Mouse (Mus musculus) embryonic facial prominence, embryonic 13.5 days (tissue): Measurements from ENCODE around the gene Col6a1. TPM values are rescaled to one million over a fixed set of nuclear protein-coding genes. Genes with fewer than 3 reads are reported as not detected.

ENCODE experiments used
- ATAC-seq: fragments of 200-750 bp; cut with Nextera tagmentation; 2 replicates; pipeline ENCODE4 v1.8.0; 2017; ENCODE audit warnings: low read depth; ENCODE audit not compliant: insufficient number of reproducible peaks, insufficient read depth, low FRiP score, low TSS enrichment
- H3K27ac ChIP-seq: fragments of 300-500 bp; sonication (generic); 2 replicates; pipeline ENCODE4 v1.5.1; 2015; ENCODE audit warnings: moderate library complexity, mild to moderate bottlenecking, inconsistent platforms
- H3K27me3 ChIP-seq: fragments of 300-500 bp; sonication (generic); 2 replicates; pipeline ENCODE4 v1.6.1; 2015; ENCODE audit warnings: mild to moderate bottlenecking, inconsistent platforms
- H3K36me3 ChIP-seq: fragments of 300-500 bp; sonication (generic); 2 replicates; pipeline ENCODE4 v1.6.1; 2015; ENCODE audit warnings: mild to moderate bottlenecking, inconsistent platforms
- H3K4me1 ChIP-seq: fragments of 300-500 bp; sonication (generic); 2 replicates; pipeline ENCODE4 v1.6.1; 2015; ENCODE audit warnings: inconsistent platforms
- H3K4me2 ChIP-seq: fragments of 300-500 bp; sonication (generic); 2 replicates; pipeline ENCODE4 v1.6.1; 2015; ENCODE audit warnings: moderate library complexity, mild to moderate bottlenecking, inconsistent platforms
- H3K4me3 ChIP-seq: fragments of 300-500 bp; sonication (generic); 2 replicates; pipeline ENCODE4 v1.5.1; 2015; ENCODE audit warnings: mild to moderate bottlenecking, inconsistent platforms
- H3K9ac ChIP-seq: fragments of 300-500 bp; sonication (generic); 2 replicates; pipeline ENCODE4 v1.6.1; 2015; ENCODE audit warnings: mild to moderate bottlenecking, inconsistent platforms
- H3K9me3 ChIP-seq: fragments of 300-500 bp; sonication (generic); 2 replicates; pipeline ENCODE4 v1.6.1; 2016; ENCODE audit warnings: inconsistent platforms
- WGBS: fragments of 180-500 bp; shearing (Covaris S2); methylation state at CpG from one replicate; pipeline ENCODE4 v1.1.7; 2015; ENCODE audit warnings: mixed read lengths; 5-methylcytosine and 5-hydroxymethylcytosine counted together
- polyA plus RNA-seq: library from polyadenylated mRNA; unstranded; fragments of >200 nt; fragmentation: Nextera tagmentation; extraction: Ambion mirVana; gene quantifications from 2 replicates; pipeline ENCODE4 v1.2.1, GENCODE M21; 2015

Col6a1 gene
- polyA plus RNA-seq, 1 experiment from 2014 or later, result 175 TPM

DNA sequence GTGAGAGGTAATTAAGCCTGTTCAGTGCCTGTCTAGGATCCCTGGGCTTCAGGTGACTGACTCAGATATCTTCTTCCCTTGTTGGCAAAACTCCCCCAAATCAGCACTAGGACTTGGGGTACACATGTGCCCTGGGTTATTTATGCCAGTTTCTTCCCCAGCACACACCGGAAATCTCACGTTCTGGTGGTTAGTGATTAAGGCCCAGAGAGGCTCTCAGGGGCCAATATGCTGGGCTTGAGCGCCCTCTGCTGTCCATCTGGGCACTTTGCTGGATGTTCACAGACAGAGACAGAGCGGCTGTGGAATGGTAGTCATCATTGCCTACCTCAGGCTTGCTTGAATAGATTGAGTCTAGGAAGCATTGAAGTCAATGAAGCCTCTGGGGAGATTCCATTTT is 9.0 kb upstream of the Col6a1 start:
- Histone ChIP-seq H3K4me3 (no peak overlapping the region), H3K27me3 (no peaks in the 10 kb centered on the region), H3K36me3 (no peaks in the 10 kb centered on the region), H3K9ac (no peak overlapping the region), H3K27ac (no peak overlapping the region), H3K4me1 (peaks cover 51% of the 10 kb centered on the region), H3K9me3 (no peaks in the 10 kb centered on the region), H3K4me2 (no peak overlapping the region)
- WGBS, result 3% methylated on average over 4 of the region's 4 CpGs
- ATAC-seq, result no peak

DNA sequence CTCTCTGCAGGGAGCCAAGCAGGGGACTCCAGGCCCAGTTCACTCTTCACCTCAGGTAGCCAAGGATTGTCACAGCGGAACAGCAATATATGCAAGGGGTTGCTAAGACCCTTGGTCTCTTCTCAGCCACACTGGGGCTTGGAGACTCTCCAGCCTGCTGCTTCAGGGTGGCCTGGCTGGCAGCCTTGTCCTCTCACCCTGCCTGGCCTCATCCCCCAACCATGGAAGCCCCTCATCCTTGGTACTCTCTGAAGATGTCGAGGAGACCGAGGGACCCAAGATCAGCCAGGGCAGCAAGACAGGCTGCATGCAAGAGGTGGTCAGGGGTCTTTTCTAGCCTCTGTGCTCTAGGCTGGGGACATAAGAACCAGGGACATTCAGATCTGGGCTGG is 7.7 kb upstream of the Col6a1 start:
- Histone ChIP-seq H3K36me3 (no peaks in the 10 kb centered on the region), H3K4me3 (peak overlapping the region; percentile 21), H3K9me3 (no peaks in the 10 kb centered on the region), H3K4me1 (peaks cover 62% of the 10 kb centered on the region), H3K9ac (peak overlapping the region; percentile 67), H3K27ac (peak overlapping the region; percentile 96), H3K27me3 (no peaks in the 10 kb centered on the region), H3K4me2 (peak overlapping the region; percentile 56)
- WGBS, result 29% methylated on average over 3 of the region's 3 CpGs
- ATAC-seq, result no peak

- Histone ChIP-seq H3K27me3 (no peaks in the 10 kb centered on the region), H3K4me2 (peak overlapping the region; percentile 56), H3K36me3 (no peaks in the 10 kb centered on the region), H3K27ac (peak overlapping the region; percentile 96), H3K4me1 (peaks cover 68% of the 10 kb centered on the region), H3K4me3 (peak overlapping the region; percentile 21), H3K9me3 (no peaks in the 10 kb centered on the region), H3K9ac (peak overlapping the region; percentile 67)
- peak; percentile 81 for ATAC-seq
- WGBS, result 5% methylated on average over 17 of the region's 17 CpGs
These were observed 7.1 kb upstream of the Col6a1 start for GRCm38 (mm10) chr10:76732881-76733676.

- 58% methylated on average over 6 of the region's 6 CpGs for WGBS
- Histone ChIP-seq H3K36me3 (no peaks in the 10 kb centered on the region), H3K9ac (0 out of 2 replicates have a peak overlapping the region, but pooled peaks have one; percentile 32), H3K27ac (peak overlapping the region; percentile 96), H3K4me1 (peaks cover 73% of the 10 kb centered on the region), H3K9me3 (no peaks in the 10 kb centered on the region), H3K27me3 (no peaks in the 10 kb centered on the region), H3K4me2 (peak overlapping the region; percentile 56), H3K4me3 (no peak overlapping the region)
- ATAC-seq, result no peak
These were observed 6.4 kb upstream of the Col6a1 start for GRCm38 (mm10) chr10:76732391-76732790.

DNA sequence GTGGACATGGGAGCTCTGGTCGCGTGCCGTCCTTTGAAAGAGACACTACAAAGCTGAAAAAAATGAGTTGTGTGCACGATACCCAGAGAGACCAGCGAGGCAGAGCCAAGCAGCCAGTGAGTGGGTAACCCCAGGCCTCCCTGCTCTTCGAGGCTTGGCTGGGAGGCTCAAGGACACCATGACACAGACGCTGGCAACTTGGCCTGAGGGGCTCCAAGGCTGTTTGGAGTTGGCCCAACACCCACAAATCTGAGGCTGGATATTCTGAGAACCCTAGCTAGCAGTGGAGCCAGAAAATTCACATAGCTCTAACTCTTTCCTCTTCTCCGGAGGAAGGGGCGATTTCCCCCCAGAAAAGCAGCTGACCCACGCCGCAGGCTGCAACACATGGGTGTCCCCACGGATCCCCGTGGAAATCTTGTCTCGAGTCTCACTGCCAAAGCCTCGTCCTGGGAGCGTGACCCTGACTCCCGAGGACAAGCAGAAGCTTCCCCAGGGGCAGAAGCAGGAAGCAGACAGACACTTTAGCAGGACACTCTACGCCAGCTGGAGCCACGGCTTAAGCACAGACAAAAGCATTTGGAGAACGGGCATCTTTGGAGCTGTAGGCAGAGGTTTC is 5.8 kb upstream of the Col6a1 start:
- Histone ChIP-seq H3K4me3 (no peak overlapping the region), H3K4me1 (peaks cover 78% of the 10 kb centered on the region)
- WGBS, result 52% methylated on average over 20 of the region's 20 CpGs

DNA sequence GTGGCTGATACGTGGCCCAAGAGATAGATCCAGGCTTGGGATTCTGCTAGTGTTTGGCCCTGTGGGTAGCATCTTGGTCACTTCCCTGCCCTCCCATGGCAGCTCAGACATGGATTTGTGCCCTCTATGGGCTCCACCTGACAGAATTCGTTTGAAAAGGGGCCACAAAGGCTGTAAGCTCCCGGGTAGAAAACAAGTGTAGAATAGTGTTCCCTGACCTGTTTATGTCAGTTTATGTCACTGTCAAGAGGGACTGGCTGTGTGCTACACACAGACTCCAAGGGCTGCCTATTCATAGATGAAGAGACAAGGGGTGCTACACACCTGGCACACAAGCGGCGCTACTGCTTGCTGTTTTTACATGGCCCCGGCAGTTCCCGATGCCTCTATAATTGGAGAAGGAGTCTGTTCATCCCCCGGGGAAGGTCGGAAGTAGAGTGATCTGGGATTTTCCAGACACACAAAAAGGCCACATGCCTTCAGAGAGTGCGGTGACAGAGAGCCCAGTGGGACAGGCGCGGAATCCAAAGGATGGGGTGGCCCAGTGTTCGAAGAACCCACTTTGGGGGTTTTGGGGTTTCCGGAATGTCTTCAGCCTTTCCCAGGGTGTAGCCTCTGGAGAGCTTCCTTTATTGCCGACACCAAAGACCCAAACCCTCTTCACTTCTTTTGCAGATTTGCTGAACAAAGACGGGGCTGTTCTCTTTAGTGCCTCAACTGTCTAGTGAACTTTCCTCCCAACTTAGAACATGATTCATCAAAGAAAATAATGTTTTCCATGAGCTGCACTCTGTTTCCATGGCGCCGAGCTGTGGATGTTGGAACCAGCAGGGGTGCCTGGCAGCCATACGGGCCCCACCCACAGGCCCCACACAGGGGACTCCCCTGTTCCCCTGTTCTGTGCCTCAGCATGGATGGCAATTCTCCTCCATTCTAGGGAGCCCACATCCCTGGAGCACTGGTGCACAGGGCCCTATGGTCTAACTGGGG is 4.0 kb upstream of the Col6a1 start:
- 69% methylated on average over 19 of the region's 19 CpGs for WGBS
- H3K27ac ChIP-seq, result peak overlapping the region; percentile 96
- H3K4me3 ChIP-seq, result no peak overlapping the region
- no peak for ATAC-seq
- no peaks in the 10 kb centered on the region for H3K9me3 ChIP-seq
- H3K4me1 ChIP-seq, result peaks cover 92% of the 10 kb centered on the region
- 0 out of 2 replicates have a peak overlapping the region, but pooled peaks have one; percentile 11 for H3K9ac ChIP-seq
- H3K27me3 ChIP-seq, result no peaks in the 10 kb centered on the region
- no peak overlapping the region for H3K4me2 ChIP-seq
- H3K36me3 ChIP-seq, result no peaks in the 10 kb centered on the region

More for the DNA sequence above, 5.8 kb upstream of the Col6a1 start:
- ATAC-seq, result no peak
- Histone ChIP-seq H3K4me2 (no peak overlapping the region), H3K9me3 (no peaks in the 10 kb centered on the region), H3K36me3 (no peaks in the 10 kb centered on the region), H3K9ac (0 out of 2 replicates have a peak overlapping the region, but pooled peaks have one; percentile 8), H3K27ac (peak overlapping the region; percentile 96), H3K27me3 (no peaks in the 10 kb centered on the region)

DNA sequence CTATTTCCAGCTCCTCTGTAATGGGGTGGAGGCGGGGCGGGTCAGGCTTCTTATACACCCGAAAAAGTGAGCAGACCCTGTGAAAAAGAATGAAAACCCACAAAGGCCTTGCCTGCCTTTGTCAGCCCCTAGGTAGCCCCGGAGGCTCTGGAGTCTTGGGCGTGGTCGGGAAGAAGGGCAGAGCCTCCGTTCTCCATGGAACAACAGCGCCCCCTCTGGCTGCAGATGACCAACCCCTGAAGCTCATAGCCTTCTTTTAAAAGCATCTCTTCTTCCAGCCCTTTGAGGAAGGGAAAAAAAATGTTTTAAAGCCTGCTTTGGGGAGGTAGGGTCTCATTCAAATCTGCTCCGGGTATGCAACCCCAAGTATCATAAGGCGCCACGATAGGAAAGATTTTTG is 2.4 kb upstream of the Col6a1 start:
- Histone ChIP-seq H3K27me3 (no peaks in the 10 kb centered on the region), H3K36me3 (peaks cover 4% of the 10 kb centered on the region; the same call in 1 of the 2 replicates), H3K27ac (0 out of 2 replicates have a peak overlapping the region, but pooled peaks have one; percentile 87), H3K9me3 (no peaks in the 10 kb centered on the region), H3K4me3 (no peak overlapping the region), H3K4me1 (peaks cover 91% of the 10 kb centered on the region), H3K4me2 (0 out of 2 replicates have a peak overlapping the region, but pooled peaks have one; percentile 11), H3K9ac (no peak overlapping the region)
- no peak for ATAC-seq
- WGBS, result 14% methylated on average over 11 of the region's 11 CpGs

- H3K4me2 ChIP-seq, result no peak overlapping the region
- H3K27ac ChIP-seq, result peak overlapping the region; percentile 87; the same call in 1 of the 2 replicates
- 90% methylated on average over 7 of the region's 7 CpGs for WGBS
- peaks cover 83% of the 10 kb centered on the region for H3K4me1 ChIP-seq
- no peak for ATAC-seq
- peaks cover 15% of the 10 kb centered on the region for H3K36me3 ChIP-seq
- H3K27me3 ChIP-seq, result no peaks in the 10 kb centered on the region
- H3K4me3 ChIP-seq, result no peak overlapping the region
- no peak overlapping the region for H3K9ac ChIP-seq
- H3K9me3 ChIP-seq, result no peaks in the 10 kb centered on the region
These were observed 1.3 kb upstream of the Col6a1 start for GRCm38 (mm10) chr10:76727301-76727700.

DNA sequence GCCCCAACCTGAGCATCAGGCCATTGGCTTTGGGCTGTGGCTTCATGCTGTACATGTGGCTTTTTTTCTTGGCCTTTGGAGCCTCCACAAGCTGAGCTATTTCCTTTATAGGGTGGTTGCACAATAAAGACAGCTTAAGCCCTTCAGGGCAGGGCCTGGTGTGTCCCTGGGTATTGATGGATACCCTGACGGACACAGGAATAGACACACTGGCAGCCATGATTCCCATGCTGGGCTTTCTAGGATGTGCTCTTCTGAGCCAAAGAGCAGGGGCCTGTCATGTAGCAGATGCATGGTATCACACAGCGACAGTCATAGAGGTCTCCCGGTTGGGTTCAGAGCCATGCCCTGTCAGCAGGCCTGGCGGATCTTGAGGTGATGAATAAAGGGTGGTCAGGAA is 898 bp upstream of the Col6a1 start:
- H3K27ac ChIP-seq, result peak overlapping the region; percentile 87

GRCm38 (mm10) chr10:76725097-76725496 is 871 bp downstream of the Col6a1 start:
- Histone ChIP-seq H3K36me3 (peaks cover 37% of the 10 kb centered on the region), H3K9ac (peak overlapping the region; percentile 76), H3K4me1 (peaks cover 61% of the 10 kb centered on the region), H3K4me2 (peak overlapping the region; percentile 79), H3K27ac (peak overlapping the region; percentile 87), H3K4me3 (peak overlapping the region; percentile 51), H3K27me3 (no peaks in the 10 kb centered on the region), H3K9me3 (no peaks in the 10 kb centered on the region)
- 77% methylated on average over 2 of the region's 2 CpGs for WGBS
- ATAC-seq, result no peak

More for the DNA sequence above, 898 bp upstream of the Col6a1 start:
- Histone ChIP-seq H3K4me2 (no peak overlapping the region), H3K4me1 (peaks cover 79% of the 10 kb centered on the region), H3K36me3 (peaks cover 19% of the 10 kb centered on the region), H3K9ac (no peak overlapping the region), H3K4me3 (no peak overlapping the region), H3K9me3 (no peaks in the 10 kb centered on the region), H3K27me3 (no peaks in the 10 kb centered on the region)
- no peak for ATAC-seq
- 93% methylated on average over 4 of the region's 4 CpGs for WGBS

DNA sequence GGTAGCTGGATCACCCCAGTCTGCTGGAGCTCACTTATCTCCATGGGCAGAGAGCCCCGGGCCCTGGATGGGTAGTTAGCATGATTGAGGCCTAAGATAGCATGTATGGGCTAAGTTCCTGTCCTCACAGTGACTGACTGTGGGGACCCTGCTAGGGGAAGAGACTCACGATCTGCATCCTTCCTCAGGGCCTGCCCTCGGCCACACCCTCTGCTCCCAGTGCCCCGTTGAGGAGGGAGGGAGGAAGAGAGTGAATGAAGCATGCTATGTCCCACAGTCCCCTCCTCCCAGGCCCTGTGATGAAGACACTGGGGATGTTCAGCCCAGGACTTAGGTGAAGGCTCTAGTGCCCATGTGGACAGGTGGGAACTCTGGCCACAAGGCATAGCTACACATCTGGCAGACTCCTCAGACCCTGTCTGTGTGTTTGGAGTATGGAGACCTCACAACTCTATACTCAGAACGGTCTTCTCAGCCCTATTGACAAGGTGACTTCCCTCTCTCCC is 1.7 kb downstream of the Col6a1 start:
- 60% methylated on average over 4 of the region's 5 CpGs for WGBS
- Histone ChIP-seq H3K4me1 (peaks cover 55% of the 10 kb centered on the region), H3K4me3 (peak overlapping the region; percentile 51), H3K27ac (no peak overlapping the region), H3K27me3 (no peaks in the 10 kb centered on the region), H3K9me3 (no peaks in the 10 kb centered on the region), H3K36me3 (peaks cover 45% of the 10 kb centered on the region), H3K9ac (peak overlapping the region; percentile 76), H3K4me2 (peak overlapping the region; percentile 79)
- no peak; the same call in 1 of the 2 replicates for ATAC-seq
